Comparison of ENCODE assay signal across 22 mouse cellular contexts in the genomic region with DNA sequence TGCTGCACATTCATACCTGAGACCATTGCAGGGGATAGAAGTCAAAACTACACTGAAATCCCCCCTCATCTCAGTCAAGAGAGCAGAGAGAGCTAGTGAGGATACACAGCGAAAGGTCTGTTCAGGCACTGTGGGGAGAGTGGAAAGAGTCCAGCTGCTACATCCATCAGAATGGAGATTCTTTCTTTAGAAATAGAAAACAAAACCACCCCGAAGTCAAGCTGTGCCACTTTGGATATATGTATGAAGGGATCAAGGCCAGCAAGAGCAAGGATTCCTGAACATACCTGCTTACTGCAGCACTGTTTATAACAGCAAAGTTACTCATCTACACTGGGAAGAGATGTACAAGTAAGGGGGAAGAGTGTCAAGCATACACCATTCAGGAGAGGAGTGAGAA. TPM values are rescaled to one million over a fixed set of nuclear protein-coding genes. Genes with fewer than 3 reads are reported as not detected.
"Had no signal": no experiment of that assay in that cellular context is flagged by ENCODE, and none has a peak within 500 bp of the region (broad histone marks: within the 10 kb centered on the region; RNA-seq: fewer than 3 reads in every experiment).

No protein-coding gene starts in this region.

- H3K4me2 ChIP-seq: lung, embryonic 15.5 days; midbrain, embryonic 11.5 days; midbrain, embryonic 13.5 days; midbrain, embryonic 15.5 days; neural tube, embryonic 12.5 days; stomach, embryonic 15.5 days had no signal

- H3K4me1 ChIP-seq: lung, embryonic 15.5 days; megakaryocyte, embryonic 14.5 days; midbrain, embryonic 15.5 days; neural tube, embryonic 12.5 days; stomach, embryonic 15.5 days had no signal

- H3K27me3 ChIP-seq: lung, embryonic 15.5 days; megakaryocyte, embryonic 14.5 days; midbrain, embryonic 13.5 days; midbrain, embryonic 15.5 days; neural tube, embryonic 12.5 days; stomach, embryonic 15.5 days had no signal

- H3K9me3 ChIP-seq: lung, embryonic 15.5 days; megakaryocyte, embryonic 14.5 days; midbrain, embryonic 13.5 days; midbrain, embryonic 15.5 days; neural tube, embryonic 12.5 days; stomach, embryonic 15.5 days had no signal

- H3K36me3 ChIP-seq: lung, embryonic 15.5 days; midbrain, embryonic 13.5 days; midbrain, embryonic 15.5 days; neural tube, embryonic 12.5 days; stomach, embryonic 15.5 days had no signal

- ATAC-seq: liver, postnatal 0 days; lung, postnatal 0 days; midbrain, embryonic 13.5 days; midbrain, embryonic 15.5 days had no signal

- H3K27ac ChIP-seq: lung, embryonic 15.5 days; macrophage; midbrain, embryonic 13.5 days; midbrain, embryonic 15.5 days; neural tube, embryonic 12.5 days; stomach, embryonic 15.5 days; stomach, postnatal 0 days had no signal

- DNase-seq: liver, postnatal 0 days; lung, adult 2 months; lung, postnatal 14 days; lung, postnatal 36 days; right cerebral cortex, postnatal 14 days; thymus, adult 2 months; thymus, postnatal 25 days; thymus, postnatal 4 days had no signal

- H3K9ac ChIP-seq: liver, postnatal 0 days; lung, embryonic 15.5 days; midbrain, embryonic 13.5 days; midbrain, embryonic 15.5 days; neural tube, embryonic 12.5 days; stomach, embryonic 15.5 days had no signal

- H3K4me3 ChIP-seq: lung, embryonic 15.5 days; megakaryocyte, embryonic 14.5 days; midbrain, embryonic 13.5 days; midbrain, embryonic 15.5 days; neural tube, embryonic 12.5 days; stomach, embryonic 15.5 days had no signal

RNA-seq across cellular contexts. Expression of gene Egfem1, which starts 48.7 kb away (rescaled TPM):
- total RNA-seq: monocyte, adult 5-6 weeks; neutrophil, adult 5-6 weeks had no signal
- polyA plus RNA-seq: macrophage; spleen, adult 2 months; thymus, adult 2 months; urinary bladder, adult 2 months had no signal
